Mouse (Mus musculus): ENCODE data around the gene Rbfox1. TPM values are rescaled to one million over a fixed set of nuclear protein-coding genes. Genes with fewer than 3 reads are reported as not detected.

The Rbfox1 gene
- polyA plus RNA-seq, 1 experiment, result 0.22 TPM

GRCm38 (mm10) chr16:6037009-6037408, 151.9 kb downstream of the Rbfox1 start:
- Histone ChIP-seq H3K27me3 (ENCODE audit: control insufficient read depth, insufficient read depth, insufficient read length) (no peaks in the 10 kb centered on the region), H3K79me3 (ENCODE audit: low read depth) (no peaks in the 10 kb centered on the region), H3K36me3 (ENCODE audit: control insufficient read depth, insufficient read depth) (no peaks in the 10 kb centered on the region), H3K4me3 (ENCODE audit: insufficient read depth, poor library complexity, severe bottlenecking) (no peak overlapping the region), H3K79me2 (ENCODE audit: control insufficient read depth, insufficient read depth) (no peaks in the 10 kb centered on the region), H3ac (ENCODE audit: control insufficient read depth, insufficient read length, low read depth) (no peak overlapping the region)
- TF ChIP-seq FOSL1 (IDR thresholded peaks at IDR 0.05; ENCODE audit: insufficient read depth, low read length, poor library complexity, severe bottlenecking) (no peak), CEBPB (IDR thresholded peaks at IDR 0.05; ENCODE audit: low read depth) (no peak), MYOD1 (IDR thresholded peaks at IDR 0.05; ENCODE audit: control insufficient read depth, insufficient read length, low read depth) (no peak), MYOG (IDR thresholded peaks at IDR 0.05; ENCODE audit: control insufficient read depth, extremely low read depth, insufficient read length) (no peak), USF1 (IDR thresholded peaks at IDR 0.05; ENCODE audit: low read depth) (no peak), MAX (IDR thresholded peaks at IDR 0.05) (no peak)

GRCm38 (mm10) chr16:6042766-6043165, 157.6 kb downstream of the Rbfox1 start:
- no peak overlapping the region for H3K4me3 ChIP-seq (ENCODE audit: insufficient read depth, poor library complexity, severe bottlenecking)
- no peaks in the 10 kb centered on the region for H3K36me3 ChIP-seq (ENCODE audit: control insufficient read depth, insufficient read depth)
- H3K79me3 ChIP-seq (ENCODE audit: low read depth), result no peaks in the 10 kb centered on the region
- no peaks in the 10 kb centered on the region for H3K79me2 ChIP-seq (ENCODE audit: control insufficient read depth, insufficient read depth)
- no peak for TF ChIP-seq MYOG (IDR thresholded peaks at IDR 0.05; ENCODE audit: control insufficient read depth, extremely low read depth, insufficient read length)
- no peak for TF ChIP-seq MAX (IDR thresholded peaks at IDR 0.05)
- no peak for TF ChIP-seq CEBPB (IDR thresholded peaks at IDR 0.05; ENCODE audit: low read depth)
- no peak for TF ChIP-seq FOSL1 (IDR thresholded peaks at IDR 0.05; ENCODE audit: insufficient read depth, low read length, poor library complexity, severe bottlenecking)
- TF ChIP-seq MYOD1 (IDR thresholded peaks at IDR 0.05; ENCODE audit: control insufficient read depth, insufficient read length, low read depth), result no peak
- H3K27me3 ChIP-seq (ENCODE audit: control insufficient read depth, insufficient read depth, insufficient read length), result no peaks in the 10 kb centered on the region
- no peak overlapping the region for H3ac ChIP-seq (ENCODE audit: control insufficient read depth, insufficient read length, low read depth)

GRCm38 (mm10) chr16:6048601-6049000, 163.4 kb downstream of the Rbfox1 start:
- no peak overlapping the region for H3K4me3 ChIP-seq (ENCODE audit: insufficient read depth, poor library complexity, severe bottlenecking)
- no peaks in the 10 kb centered on the region for H3K36me3 ChIP-seq (ENCODE audit: control insufficient read depth, insufficient read depth)
- no peak overlapping the region for H3ac ChIP-seq (ENCODE audit: control insufficient read depth, insufficient read length, low read depth)
- H3K27me3 ChIP-seq (ENCODE audit: control insufficient read depth, insufficient read depth, insufficient read length), result no peaks in the 10 kb centered on the region
- H3K79me2 ChIP-seq (ENCODE audit: control insufficient read depth, insufficient read depth), result no peaks in the 10 kb centered on the region
- TF ChIP-seq MYOD1 (IDR thresholded peaks at IDR 0.05; ENCODE audit: control insufficient read depth, insufficient read length, low read depth) (no peak), MAX (IDR thresholded peaks at IDR 0.05) (no peak), MYOG (IDR thresholded peaks at IDR 0.05; ENCODE audit: control insufficient read depth, extremely low read depth, insufficient read length) (no peak), FOSL1 (IDR thresholded peaks at IDR 0.05; ENCODE audit: insufficient read depth, low read length, poor library complexity, severe bottlenecking) (no peak), CEBPB (IDR thresholded peaks at IDR 0.05; ENCODE audit: low read depth) (no peak)
- H3K79me3 ChIP-seq (ENCODE audit: low read depth), result no peaks in the 10 kb centered on the region

- Histone ChIP-seq H3K27me3 (ENCODE audit: control insufficient read depth, insufficient read depth, insufficient read length) (no peaks in the 10 kb centered on the region), H3K79me2 (ENCODE audit: control insufficient read depth, insufficient read depth) (no peaks in the 10 kb centered on the region), H3ac (ENCODE audit: control insufficient read depth, insufficient read length, low read depth) (no peak overlapping the region), H3K36me3 (ENCODE audit: control insufficient read depth, insufficient read depth) (no peaks in the 10 kb centered on the region), H3K79me3 (ENCODE audit: low read depth) (no peaks in the 10 kb centered on the region), H3K4me3 (ENCODE audit: insufficient read depth, poor library complexity, severe bottlenecking) (no peak overlapping the region)
- TF ChIP-seq CTCF (IDR thresholded peaks at IDR 0.05; ENCODE audit: control insufficient read depth, insufficient read depth, insufficient read length), result no peak
- no peak for TF ChIP-seq USF1 (IDR thresholded peaks at IDR 0.05; ENCODE audit: low read depth)
- no peak for TF ChIP-seq MAX (IDR thresholded peaks at IDR 0.05)
- TF ChIP-seq CEBPB (IDR thresholded peaks at IDR 0.05; ENCODE audit: low read depth), result no peak
- no peak for TF ChIP-seq MYOD1 (IDR thresholded peaks at IDR 0.05; ENCODE audit: control insufficient read depth, insufficient read length, low read depth)
- TF ChIP-seq FOSL1 (IDR thresholded peaks at IDR 0.05; ENCODE audit: insufficient read depth, low read length, poor library complexity, severe bottlenecking), result no peak
- TF ChIP-seq MYOG (IDR thresholded peaks at IDR 0.05; ENCODE audit: control insufficient read depth, extremely low read depth, insufficient read length), result no peak
These were observed 177.3 kb downstream of the Rbfox1 start for GRCm38 (mm10) chr16:6062495-6062894.

GRCm38 (mm10) chr16:6065481-6065880, 180.3 kb downstream of the Rbfox1 start:
- TF ChIP-seq CTCF (IDR thresholded peaks at IDR 0.05; ENCODE audit: control insufficient read depth, insufficient read depth, insufficient read length), result no peak
- no peak for TF ChIP-seq MYOD1 (IDR thresholded peaks at IDR 0.05; ENCODE audit: control insufficient read depth, insufficient read length, low read depth)
- TF ChIP-seq MAX (IDR thresholded peaks at IDR 0.05), result no peak
- Histone ChIP-seq H3K36me3 (ENCODE audit: control insufficient read depth, insufficient read depth) (no peaks in the 10 kb centered on the region), H3K79me2 (ENCODE audit: control insufficient read depth, insufficient read depth) (no peaks in the 10 kb centered on the region), H3K27me3 (ENCODE audit: control insufficient read depth, insufficient read depth, insufficient read length) (no peaks in the 10 kb centered on the region), H3K4me3 (ENCODE audit: insufficient read depth, poor library complexity, severe bottlenecking) (no peak overlapping the region), H3ac (ENCODE audit: control insufficient read depth, insufficient read length, low read depth) (no peak overlapping the region), H3K79me3 (ENCODE audit: low read depth) (no peaks in the 10 kb centered on the region)

GRCm38 (mm10) chr16:6075442-6076050, 190.4 kb downstream of the Rbfox1 start:
- TF ChIP-seq FOSL1 (IDR thresholded peaks at IDR 0.05; ENCODE audit: insufficient read depth, low read length, poor library complexity, severe bottlenecking) (no peak), MAX (IDR thresholded peaks at IDR 0.05) (no peak), MYOG (IDR thresholded peaks at IDR 0.05; ENCODE audit: control insufficient read depth, extremely low read depth, insufficient read length) (no peak), USF1 (IDR thresholded peaks at IDR 0.05; ENCODE audit: low read depth) (no peak), MYOD1 (IDR thresholded peaks at IDR 0.05; ENCODE audit: control insufficient read depth, insufficient read length, low read depth) (no peak), CTCF (IDR thresholded peaks at IDR 0.05; ENCODE audit: control insufficient read depth, insufficient read depth, insufficient read length) (no peak), CEBPB (IDR thresholded peaks at IDR 0.05; ENCODE audit: low read depth) (no peak)
- no peak overlapping the region for H3K4me3 ChIP-seq (ENCODE audit: insufficient read depth, poor library complexity, severe bottlenecking)
- H3K27me3 ChIP-seq (ENCODE audit: control insufficient read depth, insufficient read depth, insufficient read length), result no peaks in the 10 kb centered on the region
- no peaks in the 10 kb centered on the region for H3K79me2 ChIP-seq (ENCODE audit: control insufficient read depth, insufficient read depth)
- no peaks in the 10 kb centered on the region for H3K36me3 ChIP-seq (ENCODE audit: control insufficient read depth, insufficient read depth)
- H3K79me3 ChIP-seq (ENCODE audit: low read depth), result no peaks in the 10 kb centered on the region
- H3ac ChIP-seq (ENCODE audit: control insufficient read depth, insufficient read length, low read depth), result no peak overlapping the region

Data from C2C12 (cell line).